Mouse (Mus musculus) stomach, embryonic 14.5 days (tissue): ENCODE data around the gene Pde7b. TPM values are rescaled to one million over a fixed set of nuclear protein-coding genes. Genes with fewer than 3 reads are reported as not detected.

ENCODE experiments used
- ATAC-seq: fragments of 200-750 bp; cut with Nextera tagmentation; 2 replicates; pipeline ENCODE4 v1.8.0; 2017; ENCODE audit warnings: low read depth, moderate TSS enrichment; ENCODE audit not compliant: insufficient number of reproducible peaks, insufficient read depth, low FRiP score
- H3K27ac ChIP-seq: fragments of 300-500 bp; sonication (generic); 2 replicates; pipeline ENCODE4 v1.5.1; 2014; ENCODE audit warnings: mild to moderate bottlenecking, low read length, moderate library complexity, mixed read lengths
- H3K27me3 ChIP-seq: fragments of 300-500 bp; sonication (generic); 2 replicates; pipeline ENCODE4 v1.6.1; 2014; ENCODE audit warnings: low read length, control low read depth, mixed read lengths; ENCODE audit not compliant: control insufficient read depth, insufficient read depth
- H3K36me3 ChIP-seq: fragments of 300-500 bp; sonication (generic); 2 replicates; pipeline ENCODE4 v1.6.1; 2014; ENCODE audit warnings: mild to moderate bottlenecking, control low read depth, low read length, moderate library complexity, mixed read lengths; ENCODE audit not compliant: control insufficient read depth, insufficient read depth
- H3K4me1 ChIP-seq: fragments of 300-500 bp; sonication (generic); 2 replicates; pipeline ENCODE4 v1.6.1; 2014; ENCODE audit warnings: low read length, control low read depth, mixed read lengths; ENCODE audit not compliant: control insufficient read depth, insufficient read depth
- H3K4me2 ChIP-seq: fragments of 300-500 bp; sonication (generic); replicated peaks from 2 replicates; pipeline ENCODE4 v1.6.1; 2014; ENCODE audit warnings: low read depth, low read length, control low read depth
- H3K4me3 ChIP-seq: fragments of 300-500 bp; sonication (generic); 2 replicates; pipeline ENCODE4 v1.5.1; 2014; ENCODE audit warnings: low read depth, low read length, control low read depth
- H3K9ac ChIP-seq: fragments of 300-500 bp; sonication (generic); replicated peaks from 2 replicates; pipeline ENCODE4 v1.6.1; 2014; ENCODE audit warnings: low read depth, mild to moderate bottlenecking, control low read depth, low read length, moderate library complexity, mixed read lengths
- H3K9me3 ChIP-seq: fragments of 300-500 bp; sonication (generic); 2 replicates; pipeline ENCODE4 v1.6.1; 2016; ENCODE audit warnings: low read depth, low read length, control low read depth; ENCODE audit not compliant: control insufficient read depth
- WGBS: fragments of 180-500 bp; shearing (Covaris S2); extraction: QIAGEN DNeasy Blood & Tissue Kit; methylation state at CpG from one replicate; pipeline ENCODE4 v1.1.7; 2014; 5-methylcytosine and 5-hydroxymethylcytosine counted together
- polyA plus RNA-seq: library from polyadenylated mRNA; unstranded; fragments of >200 nt; fragmentation: Nextera tagmentation; extraction: Ambion mirVana; gene quantifications from 2 replicates; pipeline ENCODE4 v1.2.1, GENCODE M21; 2014

Gene Pde7b
- polyA plus RNA-seq, 1 experiment from 2014 or later = 6.5 TPM

DNA sequence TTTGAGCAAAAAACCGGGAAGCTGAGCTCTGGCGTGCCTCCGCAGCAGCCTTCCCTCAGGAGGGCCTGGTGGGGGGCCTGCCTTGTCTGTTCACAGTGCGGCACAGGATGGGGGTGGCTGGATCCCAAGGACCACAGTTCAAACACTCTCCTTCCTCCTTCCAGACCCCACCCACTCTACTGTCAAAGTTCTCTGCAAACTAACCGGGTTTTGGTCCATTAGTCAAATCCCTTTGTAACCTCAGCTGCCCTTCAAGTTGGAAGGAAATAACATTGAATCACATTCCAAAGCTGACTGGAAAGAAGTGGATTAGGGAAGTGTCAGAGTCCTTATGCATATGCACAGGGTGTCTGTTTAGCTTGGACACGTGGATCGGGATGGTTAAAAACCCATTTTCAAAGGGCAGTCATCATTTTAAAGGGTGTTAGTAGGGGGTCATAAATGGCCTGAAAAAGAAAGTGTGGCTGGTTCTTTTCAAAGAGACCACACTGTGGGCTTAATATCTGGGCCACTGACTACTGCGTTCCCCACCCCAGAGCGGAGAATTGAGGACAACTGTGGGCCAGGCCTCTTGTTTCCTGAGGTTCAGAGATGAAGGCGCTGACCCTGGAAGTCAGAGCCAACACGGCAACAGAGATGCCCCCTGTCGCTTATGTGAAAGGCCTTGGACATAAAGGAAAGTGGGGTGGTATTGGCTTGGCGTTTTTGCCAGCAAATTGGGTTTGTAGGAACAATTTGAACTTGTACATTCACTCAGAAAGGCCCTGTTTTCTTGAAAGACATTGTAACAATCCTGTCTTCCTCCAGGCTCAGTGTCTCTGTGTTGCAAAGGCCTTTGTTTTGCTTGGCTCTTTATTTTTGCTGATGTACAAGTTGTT, 175.8 kb downstream of the Pde7b start:
- H3K4me3 ChIP-seq = peak overlapping the region; percentile 26; the same call in 1 of the 2 replicates
- peaks cover 9% of the 10 kb centered on the region for H3K4me1 ChIP-seq
- H3K9ac ChIP-seq = peak overlapping the region; percentile 11; the same call in 1 of the 2 replicates
- no peaks in the 10 kb centered on the region for H3K36me3 ChIP-seq
- no peaks in the 10 kb centered on the region for H3K9me3 ChIP-seq
- peak overlapping the region; percentile 57; the same call in 1 of the 2 replicates for H3K27ac ChIP-seq
- WGBS = 30% methylated on average over 13 of the region's 13 CpGs
- 0 out of 2 replicates have a peak, but pooled peaks have one; percentile 58 for ATAC-seq
- no peaks in the 10 kb centered on the region for H3K27me3 ChIP-seq
- H3K4me2 ChIP-seq = peak overlapping the region; percentile 59

DNA sequence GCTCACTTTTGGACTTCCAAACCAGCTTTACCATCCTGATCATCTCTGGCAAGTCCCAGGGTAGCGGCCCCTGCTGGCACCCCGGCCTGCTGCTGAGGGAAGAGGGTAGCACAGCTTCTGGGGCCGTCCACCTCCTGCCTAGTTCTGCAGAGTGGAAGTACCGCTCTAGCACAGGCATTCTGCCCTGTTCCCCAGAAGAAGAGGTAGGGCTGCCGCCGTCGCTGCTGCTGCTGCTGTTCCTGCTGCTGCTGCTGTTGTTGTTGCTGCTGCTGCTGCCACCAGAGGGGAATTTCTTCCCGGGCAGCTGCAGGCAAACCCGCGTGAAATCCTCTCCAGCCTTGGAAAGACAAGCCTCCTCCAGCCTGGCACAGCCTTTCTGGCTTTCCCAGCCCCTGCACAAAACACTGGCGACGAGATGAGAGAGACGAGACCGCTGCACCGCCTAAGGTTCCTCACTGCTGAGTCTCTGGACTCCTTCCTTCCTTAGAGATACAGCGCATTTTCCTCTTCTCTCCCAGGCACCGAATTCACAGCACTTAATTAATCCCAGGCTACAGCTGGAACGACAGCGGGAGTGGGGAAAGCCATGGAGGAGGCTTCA, 176.8 kb downstream of the Pde7b start:
- H3K36me3 ChIP-seq = no peaks in the 10 kb centered on the region
- no peak for ATAC-seq
- no peaks in the 10 kb centered on the region for H3K9me3 ChIP-seq
- H3K4me1 ChIP-seq = peaks cover 10% of the 10 kb centered on the region
- 4% methylated on average over 19 of the region's 19 CpGs for WGBS
- H3K9ac ChIP-seq = peak overlapping the region; percentile 11; the same call in 1 of the 2 replicates
- peak overlapping the region; percentile 26 for H3K4me3 ChIP-seq
- peak overlapping the region; percentile 59 for H3K4me2 ChIP-seq
- H3K27ac ChIP-seq = peak overlapping the region; percentile 57; the same call in 1 of the 2 replicates
- H3K27me3 ChIP-seq = no peaks in the 10 kb centered on the region

DNA sequence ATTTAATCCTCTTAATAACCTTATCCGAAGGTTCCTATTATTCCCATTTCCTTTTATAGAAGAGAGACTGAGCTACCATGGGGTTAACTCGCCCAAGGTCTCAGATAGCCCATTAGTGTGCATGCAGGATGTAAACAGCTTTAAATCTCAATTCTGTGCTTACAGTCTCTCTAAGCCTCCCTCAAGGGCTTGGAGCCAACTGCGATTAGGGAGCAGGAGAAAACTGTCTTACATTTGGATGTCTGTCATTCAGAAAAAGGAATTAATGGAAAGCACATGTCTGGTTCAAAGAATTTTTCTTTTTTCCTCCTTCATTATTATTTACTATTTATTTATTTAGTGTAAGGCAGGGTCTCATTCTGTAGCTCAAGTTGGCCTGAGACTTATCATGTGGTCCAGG, 181.8 kb downstream of the Pde7b start:
- H3K27ac ChIP-seq = no peak overlapping the region
- no peaks in the 10 kb centered on the region for H3K27me3 ChIP-seq
- WGBS = 41% methylated on average over 3 of the region's 3 CpGs
- H3K4me3 ChIP-seq = no peak overlapping the region
- 0 out of 2 replicates have a peak, but pooled peaks cover 9% of the 10 kb centered on the region for H3K4me1 ChIP-seq
- no peaks in the 10 kb centered on the region for H3K9me3 ChIP-seq
- no peak for ATAC-seq
- no peak overlapping the region for H3K4me2 ChIP-seq
- no peaks in the 10 kb centered on the region for H3K36me3 ChIP-seq
- no peak overlapping the region for H3K9ac ChIP-seq

DNA sequence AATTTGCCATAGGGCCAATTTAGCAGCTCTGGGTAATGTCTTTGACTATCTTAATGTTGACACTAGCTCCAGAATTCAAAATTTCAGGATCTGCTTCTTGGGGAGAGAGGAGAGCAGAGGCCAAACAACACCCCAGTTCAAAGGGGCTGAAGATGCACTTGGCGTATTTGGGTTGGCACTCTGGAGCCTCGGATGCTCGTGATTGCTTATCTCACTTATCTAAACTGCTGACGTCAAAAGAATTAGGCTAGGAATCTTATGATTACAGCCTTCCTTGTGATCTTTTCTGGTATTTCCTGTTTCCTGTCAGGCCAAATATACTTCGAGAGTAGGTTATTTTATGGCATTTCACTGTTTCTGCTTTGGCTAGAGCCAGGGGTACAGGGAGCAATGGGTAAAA, 191.1 kb downstream of the Pde7b start:
- H3K4me2 ChIP-seq = no peak overlapping the region
- no peak overlapping the region for H3K27ac ChIP-seq
- no peaks in the 10 kb centered on the region for H3K9me3 ChIP-seq
- H3K9ac ChIP-seq = no peak overlapping the region
- H3K27me3 ChIP-seq = no peaks in the 10 kb centered on the region
- no peak overlapping the region for H3K4me3 ChIP-seq
- no peak for ATAC-seq
- H3K4me1 ChIP-seq = 0 out of 2 replicates have a peak, but pooled peaks cover 7% of the 10 kb centered on the region
- no peaks in the 10 kb centered on the region for H3K36me3 ChIP-seq
- WGBS = 11% methylated on average over 5 of the region's 5 CpGs

DNA sequence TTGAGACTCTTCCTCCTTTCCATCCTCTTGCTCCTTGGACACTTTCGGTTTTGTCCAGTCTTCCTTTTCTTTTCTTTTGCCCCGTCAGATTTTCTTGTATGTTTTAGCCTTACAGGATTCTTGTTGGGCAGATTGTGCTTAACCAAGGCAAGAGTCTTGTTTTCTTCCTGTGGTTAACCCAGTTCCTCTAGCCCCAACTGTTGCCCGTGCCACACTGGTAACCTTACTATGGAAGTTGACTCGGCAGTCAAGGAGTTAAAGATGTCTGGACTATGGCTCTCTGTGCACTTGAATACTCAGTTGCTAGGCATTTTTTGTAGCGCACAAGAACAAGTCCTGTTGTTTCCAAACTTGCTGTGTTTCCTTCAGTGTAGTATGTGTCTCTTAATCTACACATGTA, 193.0 kb downstream of the Pde7b start:
- WGBS = 89% methylated on average over 5 of the region's 5 CpGs
- Histone ChIP-seq H3K9ac (no peak overlapping the region), H3K36me3 (no peaks in the 10 kb centered on the region), H3K4me2 (no peak overlapping the region), H3K4me3 (no peak overlapping the region), H3K4me1 (0 out of 2 replicates have a peak, but pooled peaks cover 13% of the 10 kb centered on the region), H3K27me3 (no peaks in the 10 kb centered on the region), H3K27ac (no peak overlapping the region), H3K9me3 (no peaks in the 10 kb centered on the region)
- no peak for ATAC-seq

DNA sequence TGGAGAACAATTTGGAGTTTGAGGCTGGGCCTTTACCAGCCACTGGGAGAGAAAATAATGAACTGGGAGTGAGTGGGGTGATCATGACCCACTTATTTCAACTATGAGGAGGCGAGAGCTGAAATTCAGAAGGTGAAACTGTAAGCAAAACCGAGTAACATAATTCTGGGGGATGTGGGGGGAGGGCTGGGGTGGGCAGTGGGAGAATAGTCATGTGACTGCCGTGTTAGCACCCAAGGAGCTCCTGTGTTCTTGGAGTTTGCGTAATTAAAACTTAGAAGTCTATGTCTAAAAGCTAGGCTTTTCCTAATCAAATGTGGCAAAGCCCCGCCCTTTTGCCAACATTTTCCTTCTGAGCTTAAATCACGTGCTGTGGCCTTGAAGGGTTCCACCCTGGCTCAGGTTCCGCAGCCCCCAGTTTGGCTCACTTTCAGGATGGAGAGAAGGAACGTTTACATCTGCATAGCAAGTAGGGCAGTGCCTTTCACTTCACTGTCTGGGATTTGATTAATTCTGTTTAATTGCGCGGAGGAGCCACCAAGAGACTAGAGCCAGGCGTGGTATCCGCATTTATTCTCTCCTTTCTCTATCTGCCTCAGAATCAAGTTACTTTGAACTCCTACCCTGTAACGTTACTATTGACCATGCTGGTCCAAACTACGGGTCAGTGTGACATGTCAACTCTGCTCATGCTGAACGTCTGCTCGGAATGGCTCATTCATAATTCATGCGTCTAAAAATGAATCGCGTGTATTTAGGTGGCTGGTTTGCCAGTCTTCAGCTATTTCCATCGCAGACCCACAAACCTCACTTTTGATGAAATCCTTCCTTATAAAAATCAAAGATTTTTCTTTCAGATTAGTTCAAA, 196.1 kb downstream of the Pde7b start:
- WGBS = 54% methylated on average over 20 of the region's 20 CpGs
- ATAC-seq = no peak
- Histone ChIP-seq H3K27ac (no peak overlapping the region), H3K27me3 (no peaks in the 10 kb centered on the region), H3K4me2 (no peak overlapping the region), H3K36me3 (no peaks in the 10 kb centered on the region), H3K4me3 (no peak overlapping the region), H3K9me3 (no peaks in the 10 kb centered on the region), H3K9ac (no peak overlapping the region), H3K4me1 (0 out of 2 replicates have a peak, but pooled peaks cover 7% of the 10 kb centered on the region)

DNA sequence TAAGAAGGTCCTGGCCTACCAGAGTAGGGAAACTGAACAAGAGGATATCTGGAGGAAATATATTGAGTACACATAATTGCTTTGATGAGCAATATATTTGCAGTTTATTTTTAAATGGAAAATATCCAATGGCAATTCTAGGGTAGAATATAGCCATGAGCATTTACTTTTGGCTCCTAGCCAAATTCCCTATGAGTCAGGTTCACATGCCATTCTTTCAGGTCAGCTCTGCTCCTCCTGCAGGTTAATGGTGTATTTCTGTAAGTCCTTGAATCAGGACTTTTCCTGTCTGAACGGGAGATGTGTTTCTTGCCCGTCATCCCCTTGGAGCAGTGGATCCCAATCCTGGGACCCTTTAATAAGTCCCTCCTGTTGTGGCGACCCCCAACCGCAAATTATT, 197.1 kb downstream of the Pde7b start:
- Histone ChIP-seq H3K9me3 (no peaks in the 10 kb centered on the region), H3K4me1 (0 out of 2 replicates have a peak, but pooled peaks cover 7% of the 10 kb centered on the region), H3K36me3 (no peaks in the 10 kb centered on the region), H3K27ac (no peak overlapping the region), H3K4me2 (no peak overlapping the region), H3K9ac (no peak overlapping the region), H3K4me3 (no peak overlapping the region), H3K27me3 (no peaks in the 10 kb centered on the region)
- ATAC-seq = no peak
- WGBS = 76% methylated on average over 4 of the region's 4 CpGs

DNA sequence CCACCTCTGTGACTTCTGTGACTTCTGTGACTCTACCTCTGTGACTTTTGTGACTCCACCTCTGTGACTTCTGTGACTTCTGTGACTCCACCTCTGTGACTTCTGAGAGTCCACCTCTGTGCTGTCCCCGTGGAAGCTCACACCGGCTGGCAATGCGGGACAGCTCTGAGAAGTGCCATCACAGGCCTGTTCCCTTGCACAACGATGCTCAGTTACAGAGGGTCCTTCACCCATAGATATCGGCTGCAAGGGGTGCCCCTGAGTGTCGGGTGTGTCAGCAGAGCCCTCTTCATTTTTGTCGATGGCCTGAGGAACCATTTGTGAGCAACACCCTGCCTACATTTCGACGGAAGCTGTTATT, 206.4 kb downstream of the Pde7b start:
- Histone ChIP-seq H3K4me3 (no peak overlapping the region), H3K9ac (no peak overlapping the region), H3K36me3 (no peaks in the 10 kb centered on the region), H3K9me3 (no peaks in the 10 kb centered on the region), H3K27ac (no peak overlapping the region), H3K4me1 (no peaks in the 10 kb centered on the region), H3K27me3 (no peaks in the 10 kb centered on the region), H3K4me2 (no peak overlapping the region)
- ATAC-seq = no peak
- WGBS = 89% methylated on average over 9 of the region's 9 CpGs
